Mouse (Mus musculus): Measurements from ENCODE around the gene Cfap36. TPM values are rescaled to one million over a fixed set of nuclear protein-coding genes. Genes with fewer than 3 reads are reported as not detected.

Gene Cfap36
- polyA plus RNA-seq, 1 experiment from 2014 or later: 70.4 TPM

DNA sequence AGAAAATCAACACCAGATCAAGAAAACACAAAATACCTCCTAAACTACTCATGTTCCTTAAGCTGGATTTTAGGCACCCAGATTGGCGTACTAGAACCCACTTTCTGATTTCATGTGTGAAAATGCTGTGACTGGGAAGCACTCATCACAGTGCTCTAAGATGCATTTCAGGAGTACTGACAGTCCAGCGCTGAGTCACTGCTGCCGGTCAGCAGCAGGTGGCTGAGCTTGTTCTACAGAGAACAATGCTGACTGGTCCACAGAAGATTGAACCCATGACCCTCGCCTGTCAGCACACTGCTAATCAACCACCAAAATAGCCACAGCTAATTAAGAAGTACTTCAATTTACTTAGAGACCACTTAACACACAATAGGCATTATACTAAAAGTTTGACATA lies 5.2 kb downstream of the Cfap36 start:
- Histone ChIP-seq H3K4me3 (ENCODE audit: low read depth, low read length) (no peak overlapping the region), H3K9ac (ENCODE audit: low read length) (no peak overlapping the region), H3K4me2 (no peak overlapping the region), H3K4me1 (ENCODE audit: control insufficient read depth, insufficient read depth, low read length) (peaks cover 11% of the 10 kb centered on the region), H3K9me3 (ENCODE audit: control insufficient read depth, low read length) (no peaks in the 10 kb centered on the region), H3K36me3 (ENCODE audit: control insufficient read depth, insufficient read depth, low read length) (no peaks in the 10 kb centered on the region; the same call in 1 of the 2 replicates), H3K27me3 (ENCODE audit: control insufficient read depth, insufficient read depth, low read length) (no peaks in the 10 kb centered on the region), H3K27ac (ENCODE audit: low read depth, low read length) (no peak overlapping the region)
- DNase-seq (ENCODE audit: low spot score, missing footprints): no peak
- 70% methylated on average over 4 of the region's 4 CpGs for WGBS
- ATAC-seq (ENCODE audit: low FRiP score): no peak

DNA sequence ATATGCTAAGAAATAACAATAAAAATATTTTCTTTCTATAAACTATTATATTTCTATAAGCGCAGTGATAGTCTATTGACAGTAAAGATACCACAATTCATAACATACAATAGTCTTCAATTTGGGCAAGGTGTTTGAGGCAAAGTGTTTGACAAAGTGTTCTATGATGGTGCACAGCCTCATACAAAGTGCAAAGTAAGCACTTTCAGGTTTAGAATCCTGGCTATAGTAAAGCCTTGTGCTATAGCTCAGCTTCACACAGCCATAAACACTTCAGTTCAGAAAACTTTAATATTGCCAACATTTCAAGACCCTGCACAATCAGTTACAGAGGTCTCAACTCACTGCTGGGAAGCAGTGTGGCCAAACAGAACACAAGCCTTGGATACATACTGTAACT lies 7.9 kb downstream of the Cfap36 start:
- no peaks in the 10 kb centered on the region for H3K27me3 ChIP-seq (ENCODE audit: control insufficient read depth, insufficient read depth, low read length)
- no peaks in the 10 kb centered on the region; the same call in 1 of the 2 replicates for H3K36me3 ChIP-seq (ENCODE audit: control insufficient read depth, insufficient read depth, low read length)
- DNase-seq (ENCODE audit: low spot score, missing footprints) (peak; percentile 21), ATAC-seq (ENCODE audit: low FRiP score) (no peak)
- H3K9ac ChIP-seq (ENCODE audit: low read length): no peak overlapping the region
- no peak overlapping the region for H3K4me2 ChIP-seq
- no peaks in the 10 kb centered on the region for H3K4me1 ChIP-seq (ENCODE audit: control insufficient read depth, insufficient read depth, low read length)
- no peaks in the 10 kb centered on the region for H3K9me3 ChIP-seq (ENCODE audit: control insufficient read depth, low read length)
- WGBS: 96% methylated on average over 1 of the region's 1 CpGs
- no peak overlapping the region for H3K27ac ChIP-seq (ENCODE audit: low read depth, low read length)
- H3K4me3 ChIP-seq (ENCODE audit: low read depth, low read length): no peak overlapping the region

DNA sequence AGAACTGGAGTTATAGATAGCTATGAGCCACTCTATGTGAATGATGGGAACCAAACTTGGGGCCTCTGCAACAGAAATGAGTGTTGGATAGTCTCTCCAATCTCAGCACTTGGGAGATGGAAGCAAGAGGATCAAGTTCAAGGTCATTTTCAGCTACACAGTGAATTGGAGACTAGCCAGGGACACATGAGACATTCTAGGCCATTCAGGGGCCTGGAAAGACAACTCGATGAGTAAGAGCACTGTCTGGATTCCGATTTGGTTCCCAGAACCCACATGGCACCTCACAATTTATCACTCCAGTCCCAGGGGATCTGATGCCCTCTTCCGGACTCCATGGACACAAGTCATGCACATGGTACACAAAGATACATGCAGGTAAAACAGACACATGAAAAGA lies 8.7 kb downstream of the Cfap36 start:
- Histone ChIP-seq H3K36me3 (ENCODE audit: control insufficient read depth, insufficient read depth, low read length) (no peaks in the 10 kb centered on the region; the same call in 1 of the 2 replicates), H3K27ac (ENCODE audit: low read depth, low read length) (no peak overlapping the region), H3K4me3 (ENCODE audit: low read depth, low read length) (no peak overlapping the region), H3K9ac (ENCODE audit: low read length) (no peak overlapping the region), H3K27me3 (ENCODE audit: control insufficient read depth, insufficient read depth, low read length) (no peaks in the 10 kb centered on the region), H3K4me1 (ENCODE audit: control insufficient read depth, insufficient read depth, low read length) (no peaks in the 10 kb centered on the region), H3K9me3 (ENCODE audit: control insufficient read depth, low read length) (no peaks in the 10 kb centered on the region), H3K4me2 (no peak overlapping the region)
- DNase-seq (ENCODE audit: low spot score, missing footprints) (peak; percentile 41), ATAC-seq (ENCODE audit: low FRiP score) (no peak)
- 97% methylated on average over 3 of the region's 3 CpGs for WGBS

DNA sequence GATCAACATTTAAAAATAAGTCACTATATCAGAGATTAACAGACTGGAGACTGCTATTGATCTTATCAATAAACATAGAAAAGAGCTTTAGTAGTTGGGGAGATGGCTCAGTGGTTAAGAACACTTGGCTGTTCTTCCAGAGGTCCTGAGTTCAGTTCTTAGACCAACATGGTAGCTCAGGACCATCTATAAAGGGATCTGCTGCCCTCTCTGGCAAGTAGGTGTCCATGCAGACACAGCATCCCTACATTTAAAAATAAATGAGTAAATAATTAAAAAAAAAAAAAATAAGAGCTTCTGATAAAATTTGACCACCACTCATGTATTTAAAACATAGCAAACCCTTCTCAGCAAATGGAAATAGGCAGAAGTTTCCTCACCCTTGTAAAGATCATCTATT lies 9.2 kb downstream of the Cfap36 start:
- no peak for DNase-seq (ENCODE audit: low spot score, missing footprints)
- Histone ChIP-seq H3K4me1 (ENCODE audit: control insufficient read depth, insufficient read depth, low read length) (no peaks in the 10 kb centered on the region), H3K4me2 (no peak overlapping the region), H3K27me3 (ENCODE audit: control insufficient read depth, insufficient read depth, low read length) (no peaks in the 10 kb centered on the region), H3K36me3 (ENCODE audit: control insufficient read depth, insufficient read depth, low read length) (no peaks in the 10 kb centered on the region; the same call in 1 of the 2 replicates), H3K27ac (ENCODE audit: low read depth, low read length) (no peak overlapping the region), H3K9ac (ENCODE audit: low read length) (no peak overlapping the region), H3K4me3 (ENCODE audit: low read depth, low read length) (no peak overlapping the region), H3K9me3 (ENCODE audit: control insufficient read depth, low read length) (no peaks in the 10 kb centered on the region)
- no peak for ATAC-seq (ENCODE audit: low FRiP score)

DNA sequence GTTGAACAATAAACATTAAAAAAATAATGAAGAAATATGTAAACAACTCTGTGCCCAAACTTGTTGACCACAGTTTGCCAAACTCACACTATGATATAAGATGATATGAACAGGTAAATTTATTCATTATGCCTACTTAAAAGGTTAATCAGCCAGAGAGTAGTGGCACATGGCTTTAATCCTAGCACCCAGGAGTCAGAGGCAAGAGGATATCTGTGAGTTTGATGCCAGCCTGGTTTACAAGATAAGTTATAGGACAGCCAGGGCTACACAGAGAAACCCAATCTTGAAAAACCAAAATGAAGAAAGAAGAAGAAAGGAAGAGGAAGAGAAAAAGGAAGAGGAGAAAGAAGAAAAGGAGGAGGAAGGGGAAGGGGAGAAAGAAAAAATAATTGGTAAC lies 9.8 kb downstream of the Cfap36 start:
- H3K27me3 ChIP-seq (ENCODE audit: control insufficient read depth, insufficient read depth, low read length): no peaks in the 10 kb centered on the region
- no peaks in the 10 kb centered on the region for H3K36me3 ChIP-seq (ENCODE audit: control insufficient read depth, insufficient read depth, low read length)
- H3K4me2 ChIP-seq: no peak overlapping the region
- H3K4me3 ChIP-seq (ENCODE audit: low read depth, low read length): no peak overlapping the region
- no peak overlapping the region for H3K27ac ChIP-seq (ENCODE audit: low read depth, low read length)
- DNase-seq (ENCODE audit: low spot score, missing footprints) (peak; percentile 41), ATAC-seq (ENCODE audit: low FRiP score) (no peak)
- no peaks in the 10 kb centered on the region for H3K4me1 ChIP-seq (ENCODE audit: control insufficient read depth, insufficient read depth, low read length)
- H3K9me3 ChIP-seq (ENCODE audit: control insufficient read depth, low read length): no peaks in the 10 kb centered on the region
- no peak overlapping the region for H3K9ac ChIP-seq (ENCODE audit: low read length)

DNA sequence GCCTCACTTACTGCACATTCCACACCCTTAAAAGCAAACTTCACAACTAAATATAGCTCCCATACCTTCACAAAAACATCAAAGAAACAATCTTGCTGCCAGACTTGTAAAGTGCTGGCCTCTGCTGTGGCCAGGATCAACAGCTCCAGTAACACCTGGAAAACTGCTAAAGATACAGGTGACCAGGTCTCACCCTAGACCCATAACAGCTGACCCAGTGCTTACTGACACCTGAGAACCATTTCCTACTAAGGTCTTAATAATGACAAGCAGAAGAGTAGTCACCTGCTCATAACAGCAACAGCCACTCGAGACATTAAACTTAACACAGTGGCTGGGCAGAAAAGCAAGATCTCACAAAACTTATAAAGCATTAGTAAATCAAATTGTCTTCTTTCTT lies 13.6 kb downstream of the Cfap36 start:
- Histone ChIP-seq H3K4me3 (ENCODE audit: low read depth, low read length) (no peak overlapping the region), H3K27me3 (ENCODE audit: control insufficient read depth, insufficient read depth, low read length) (no peaks in the 10 kb centered on the region), H3K27ac (ENCODE audit: low read depth, low read length) (no peak overlapping the region), H3K9me3 (ENCODE audit: control insufficient read depth, low read length) (no peaks in the 10 kb centered on the region), H3K4me1 (ENCODE audit: control insufficient read depth, insufficient read depth, low read length) (no peaks in the 10 kb centered on the region), H3K4me2 (no peak overlapping the region), H3K9ac (ENCODE audit: low read length) (no peak overlapping the region), H3K36me3 (ENCODE audit: control insufficient read depth, insufficient read depth, low read length) (no peaks in the 10 kb centered on the region)
- 88% methylated on average over 1 of the region's 1 CpGs for WGBS
- DNase-seq (ENCODE audit: low spot score, missing footprints) (peak; percentile 69), ATAC-seq (ENCODE audit: low FRiP score) (no peak)

DNA sequence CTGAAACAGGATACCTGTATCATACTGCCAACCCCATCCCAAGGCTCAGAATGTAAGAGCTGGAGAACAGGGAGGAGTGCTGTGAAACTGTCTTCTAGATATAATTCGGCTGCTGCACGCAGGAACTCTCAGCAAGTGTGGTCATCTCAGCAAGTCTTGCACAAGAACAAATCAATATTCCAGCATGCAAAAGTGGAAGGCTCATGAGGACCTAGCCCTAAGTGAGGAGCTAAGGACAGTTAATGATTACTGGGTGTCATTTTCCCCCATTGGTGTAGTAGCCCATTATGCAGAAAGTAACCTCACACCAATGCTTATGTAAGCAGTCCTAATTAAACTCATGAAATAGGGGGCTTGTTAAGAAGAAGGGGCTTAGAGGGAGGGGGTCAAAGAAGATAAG lies 18.3 kb downstream of the Cfap36 start:
- WGBS: 96% methylated on average over 2 of the region's 2 CpGs
- no peak overlapping the region for H3K9ac ChIP-seq (ENCODE audit: low read length)
- ATAC-seq (ENCODE audit: low FRiP score): no peak
- no peak overlapping the region for H3K4me3 ChIP-seq (ENCODE audit: low read depth, low read length)
- no peak overlapping the region for H3K4me2 ChIP-seq
- DNase-seq (ENCODE audit: low spot score, missing footprints): no peak
- no peaks in the 10 kb centered on the region for H3K4me1 ChIP-seq (ENCODE audit: control insufficient read depth, insufficient read depth, low read length)
- peaks cover 3% of the 10 kb centered on the region; the same call in 1 of the 2 replicates for H3K36me3 ChIP-seq (ENCODE audit: control insufficient read depth, insufficient read depth, low read length)
- H3K27me3 ChIP-seq (ENCODE audit: control insufficient read depth, insufficient read depth, low read length): no peaks in the 10 kb centered on the region
- H3K9me3 ChIP-seq (ENCODE audit: control insufficient read depth, low read length): no peaks in the 10 kb centered on the region
- H3K27ac ChIP-seq (ENCODE audit: low read depth, low read length): no peak overlapping the region

DNA sequence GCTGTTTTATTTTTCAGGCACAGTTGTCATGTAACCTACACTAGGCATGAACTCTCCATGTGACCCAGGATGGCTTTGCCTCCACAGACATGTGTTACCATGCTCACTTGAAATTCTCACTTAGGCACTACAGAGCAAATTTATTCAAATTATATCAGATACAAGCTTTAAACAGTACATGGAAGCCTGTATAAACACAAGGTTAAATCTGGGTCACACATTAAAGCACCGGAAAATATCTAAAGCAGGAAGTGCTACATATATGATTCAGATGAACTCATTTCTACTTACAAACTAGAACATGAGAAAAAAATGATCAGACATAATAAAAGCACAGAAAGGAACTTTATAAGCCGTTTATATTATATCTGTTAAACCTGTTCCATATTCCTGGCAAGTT lies 22.5 kb downstream of the Cfap36 start:
- H3K27ac ChIP-seq (ENCODE audit: low read depth, low read length): no peak overlapping the region
- H3K9me3 ChIP-seq (ENCODE audit: control insufficient read depth, low read length): no peaks in the 10 kb centered on the region
- no peak for DNase-seq (ENCODE audit: low spot score, missing footprints)
- no peak overlapping the region for H3K4me3 ChIP-seq (ENCODE audit: low read depth, low read length)
- 93% methylated on average over 2 of the region's 2 CpGs for WGBS
- H3K4me2 ChIP-seq: no peak overlapping the region
- no peaks in the 10 kb centered on the region for H3K27me3 ChIP-seq (ENCODE audit: control insufficient read depth, insufficient read depth, low read length)
- no peak for ATAC-seq (ENCODE audit: low FRiP score)
- no peak overlapping the region for H3K9ac ChIP-seq (ENCODE audit: low read length)
- H3K36me3 ChIP-seq (ENCODE audit: control insufficient read depth, insufficient read depth, low read length): peaks cover 16% of the 10 kb centered on the region
- H3K4me1 ChIP-seq (ENCODE audit: control insufficient read depth, insufficient read depth, low read length): no peaks in the 10 kb centered on the region

DNA sequence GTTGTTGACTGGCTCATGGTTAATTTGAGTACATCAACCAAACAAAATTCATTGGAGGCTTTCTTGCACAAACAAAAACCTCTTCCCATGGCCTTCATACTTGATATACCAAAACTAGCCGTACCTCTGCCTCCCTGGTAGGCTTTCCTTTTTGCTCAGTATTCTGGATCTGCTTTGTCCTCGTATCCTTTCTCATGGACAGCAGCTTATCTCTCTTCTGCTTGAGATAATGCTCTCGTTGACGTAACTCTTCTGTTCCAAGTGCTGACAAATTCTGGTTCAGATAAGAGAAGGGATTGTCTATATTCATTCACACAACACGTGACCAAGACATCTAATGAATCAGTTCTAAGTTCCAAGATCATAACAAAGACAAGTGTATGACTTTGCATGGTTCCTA lies 24.9 kb downstream of the Cfap36 start:
- Histone ChIP-seq H3K27ac (ENCODE audit: low read depth, low read length) (no peak overlapping the region), H3K4me3 (ENCODE audit: low read depth, low read length) (no peak overlapping the region), H3K9ac (ENCODE audit: low read length) (no peak overlapping the region), H3K4me1 (ENCODE audit: control insufficient read depth, insufficient read depth, low read length) (no peaks in the 10 kb centered on the region), H3K27me3 (ENCODE audit: control insufficient read depth, insufficient read depth, low read length) (no peaks in the 10 kb centered on the region), H3K9me3 (ENCODE audit: control insufficient read depth, low read length) (no peaks in the 10 kb centered on the region), H3K4me2 (no peak overlapping the region), H3K36me3 (ENCODE audit: control insufficient read depth, insufficient read depth, low read length) (peaks cover 16% of the 10 kb centered on the region)
- ATAC-seq (ENCODE audit: low FRiP score) (no peak), DNase-seq (ENCODE audit: low spot score, missing footprints) (no peak)
- WGBS: 93% methylated on average over 5 of the region's 5 CpGs

DNA sequence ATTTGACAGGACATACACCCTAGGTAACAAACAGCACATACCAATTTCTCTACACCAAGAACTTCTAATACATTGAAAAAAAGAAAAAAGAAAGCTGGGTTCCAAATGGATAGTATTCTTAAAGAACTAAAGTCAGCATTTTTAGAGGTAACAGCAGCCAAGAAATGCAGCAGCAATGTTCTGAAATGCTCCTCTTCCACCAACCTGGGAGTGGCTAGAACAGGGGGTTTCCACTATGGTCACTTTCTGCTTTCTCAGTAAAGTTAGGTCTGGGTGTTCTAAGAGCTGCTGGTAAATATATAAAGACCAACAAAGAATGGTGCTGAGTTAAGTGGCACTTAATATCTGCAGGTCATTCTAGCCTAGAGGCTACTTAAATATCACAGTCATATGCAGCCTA lies 28.2 kb downstream of the Cfap36 start:
- H3K9ac ChIP-seq (ENCODE audit: low read length): no peak overlapping the region
- ATAC-seq (ENCODE audit: low FRiP score): no peak
- H3K27ac ChIP-seq (ENCODE audit: low read depth, low read length): no peak overlapping the region

More for the DNA sequence above, 28.2 kb downstream of the Cfap36 start:
- no peak for DNase-seq (ENCODE audit: low spot score, missing footprints)
- Histone ChIP-seq H3K4me2 (no peak overlapping the region), H3K4me1 (ENCODE audit: control insufficient read depth, insufficient read depth, low read length) (no peaks in the 10 kb centered on the region), H3K9me3 (ENCODE audit: control insufficient read depth, low read length) (no peaks in the 10 kb centered on the region), H3K27me3 (ENCODE audit: control insufficient read depth, insufficient read depth, low read length) (no peaks in the 10 kb centered on the region), H3K36me3 (ENCODE audit: control insufficient read depth, insufficient read depth, low read length) (peaks cover 17% of the 10 kb centered on the region), H3K4me3 (ENCODE audit: low read depth, low read length) (no peak overlapping the region)

Measured in midbrain, embryonic 11.5 days (tissue).